Mouse (Mus musculus) C2C12 (cell line): ENCODE measurements at regions not wholly inside any gene's neighbourhood (a gene's known extent, or its start where the extent isn't known, plus 50 kb on each side); places are given as distances from the start of the nearest gene placed in this dataset.

ENCODE experiments used
- H3K27me3 ChIP-seq: one replicate; pipeline ENCODE4 v1.6.1; 2011; ENCODE audit not compliant: control insufficient read depth, insufficient read depth, insufficient read length
- H3K36me3 ChIP-seq: one replicate; pipeline ENCODE4 v1.6.1; 2011; ENCODE audit not compliant: control insufficient read depth, insufficient read depth
- H3K4me3 ChIP-seq: one replicate; pipeline ENCODE4 v1.5.1; 2011; ENCODE audit warnings: mild to moderate bottlenecking, control low read depth; ENCODE audit not compliant: poor library complexity, insufficient read depth, severe bottlenecking
- H3K79me2 ChIP-seq: one replicate; pipeline ENCODE4 v1.6.1; 2011; ENCODE audit not compliant: control insufficient read depth, insufficient read depth
- H3K79me3 ChIP-seq: one replicate; pipeline ENCODE4 v1.6.1; 2011; ENCODE audit warnings: low read depth, control low read depth
- H3ac ChIP-seq: one replicate; pipeline ENCODE3; 2011; ENCODE audit warnings: low read depth; ENCODE audit not compliant: control insufficient read depth, insufficient read length
- CEBPB ChIP-seq: IDR thresholded peaks from one replicate; pipeline ENCODE4 v1.6.1; 2011; ENCODE audit warnings: low read depth, mild to moderate bottlenecking, control low read depth, moderate library complexity
- CTCF ChIP-seq: IDR thresholded peaks from one replicate; pipeline ENCODE4 v1.5.1; 2011; ENCODE audit not compliant: control insufficient read depth, insufficient read depth, insufficient read length
- FOSL1 ChIP-seq: IDR thresholded peaks from one replicate; pipeline ENCODE4 v1.8.0; 2011; ENCODE audit warnings: mild to moderate bottlenecking, low read length; ENCODE audit not compliant: poor library complexity, insufficient read depth, severe bottlenecking
- MAX ChIP-seq: IDR thresholded peaks from one replicate; pipeline ENCODE4 v1.6.1; 2011; ENCODE audit warnings: mild to moderate bottlenecking, control low read depth
- MYOD1 ChIP-seq: IDR thresholded peaks from one replicate; pipeline ENCODE4 v1.6.1; 2011; ENCODE audit warnings: low read depth; ENCODE audit not compliant: control insufficient read depth, insufficient read length
- MYOG ChIP-seq: IDR thresholded peaks from one replicate; pipeline ENCODE4 v1.6.1; 2011; ENCODE audit not compliant: control insufficient read depth, insufficient read length; ENCODE audit errors: extremely low read depth
- USF1 ChIP-seq: IDR thresholded peaks from one replicate; pipeline ENCODE4 v1.6.1; 2011; ENCODE audit warnings: low read depth, mild to moderate bottlenecking, control low read depth, moderate library complexity

- Histone ChIP-seq H3K27me3 (no peaks in the 10 kb centered on the region), H3K79me3 (no peaks in the 10 kb centered on the region), H3K36me3 (no peaks in the 10 kb centered on the region), H3K4me3 (no peak overlapping the region), H3K79me2 (no peaks in the 10 kb centered on the region), H3ac (no peak overlapping the region)
- TF ChIP-seq CTCF (no peak), CEBPB (no peak), MYOG (no peak), USF1 (no peak), MAX (no peak), MYOD1 (no peak)
Observed at GRCm38 (mm10) chr14:114843105-114843743, 248.8 kb upstream of the Gpc5 start.

GRCm38 (mm10) chr14:114854324-114855054, 237.5 kb upstream of the Gpc5 start:
- Histone ChIP-seq H3K27me3 (no peaks in the 10 kb centered on the region), H3ac (no peak overlapping the region), H3K4me3 (no peak overlapping the region), H3K79me2 (no peaks in the 10 kb centered on the region), H3K79me3 (no peaks in the 10 kb centered on the region), H3K36me3 (no peaks in the 10 kb centered on the region)
- no peak for TF ChIP-seq MAX
- no peak for TF ChIP-seq USF1
- TF ChIP-seq MYOD1: no peak
- TF ChIP-seq CTCF: no peak
- TF ChIP-seq CEBPB: no peak
- TF ChIP-seq MYOG: no peak
- TF ChIP-seq FOSL1: no peak

GRCm38 (mm10) chr14:114855055-114855740, 236.8 kb upstream of the Gpc5 start:
- no peak overlapping the region for H3ac ChIP-seq
- no peaks in the 10 kb centered on the region for H3K27me3 ChIP-seq
- H3K79me3 ChIP-seq: no peaks in the 10 kb centered on the region
- H3K4me3 ChIP-seq: no peak overlapping the region
- no peaks in the 10 kb centered on the region for H3K36me3 ChIP-seq
- H3K79me2 ChIP-seq: no peaks in the 10 kb centered on the region
- TF ChIP-seq CTCF (no peak), FOSL1 (no peak), CEBPB (no peak), MYOD1 (no peak)

GRCm38 (mm10) chr14:114855746-114856145, 236.3 kb upstream of the Gpc5 start:
- no peak for TF ChIP-seq USF1
- TF ChIP-seq CTCF: no peak
- TF ChIP-seq MYOG: no peak
- TF ChIP-seq FOSL1: no peak
- TF ChIP-seq MYOD1: no peak
- TF ChIP-seq CEBPB: no peak
- TF ChIP-seq MAX: no peak

GRCm38 (mm10) chr14:114856243-114857031, 235.6 kb upstream of the Gpc5 start:
- no peaks in the 10 kb centered on the region for H3K79me2 ChIP-seq
- H3K4me3 ChIP-seq: no peak overlapping the region
- no peak for TF ChIP-seq USF1
- no peak for TF ChIP-seq MYOD1
- no peak for TF ChIP-seq CTCF
- no peak for TF ChIP-seq FOSL1
- no peak for TF ChIP-seq CEBPB
- TF ChIP-seq MAX: no peak
- TF ChIP-seq MYOG: no peak
- no peak overlapping the region for H3ac ChIP-seq
- H3K79me3 ChIP-seq: no peaks in the 10 kb centered on the region
- no peaks in the 10 kb centered on the region for H3K36me3 ChIP-seq
- H3K27me3 ChIP-seq: no peaks in the 10 kb centered on the region

More at GRCm38 (mm10) chr14:114855746-114856145, 236.3 kb upstream of the Gpc5 start:
- Histone ChIP-seq H3K79me3 (no peaks in the 10 kb centered on the region), H3K79me2 (no peaks in the 10 kb centered on the region), H3K36me3 (no peaks in the 10 kb centered on the region), H3K27me3 (no peaks in the 10 kb centered on the region), H3ac (no peak overlapping the region), H3K4me3 (no peak overlapping the region)
